Mouse (Mus musculus) gastrocnemius, postnatal 25 days (tissue): ENCODE measurements around the gene Ms4a4a. TPM values are rescaled to one million over a fixed set of nuclear protein-coding genes. Genes with fewer than 3 reads are reported as not detected.

Experiments
- DNase-seq: peaks from one replicate; pipeline ENCODE4 v3.0.0; 2022
- total RNA-seq, 2 experiments: library from RNA; stranded (reverse); gene quantifications; 1 replicate in 1 of 2; 2 replicates in 1 of 2; pipeline ENCODE4 v1.2.3; 2021

Ms4a4a gene
- total RNA-seq, 2 experiments from 2014 or later = 1.9 to 3.7 TPM

- no peak for DNase-seq
Observed at GRCm38 (mm10) chr19:11435058-11435834, 59.9 kb downstream of the Ms4a4a start.

Other genes with a start within 250 kb of the Ms4a4a start
- not detected for gene 1700017D01Rik, start 244.6 kb upstream of the Ms4a4a start, total RNA-seq
- gene 1700025F22Rik, start 210.2 kb upstream of the Ms4a4a start, total RNA-seq = not detected
- not detected for gene Ms4a13, start 178.8 kb upstream of the Ms4a4a start, total RNA-seq
- not detected for gene Ms4a12, start 143.1 kb upstream of the Ms4a4a start, total RNA-seq
- not detected for gene Ms4a1, start 109.3 kb upstream of the Ms4a4a start, total RNA-seq
- not detected for gene Ms4a5, start 91.7 kb upstream of the Ms4a4a start, total RNA-seq
- under 1 TPM; 0.10 to 0.13 TPM for gene Ms4a14, start 61.1 kb upstream of the Ms4a4a start, total RNA-seq
- under 1 TPM; 0.31 to 0.46 TPM for gene Ms4a7, start 39.4 kb upstream of the Ms4a4a start, total RNA-seq
- not detected for gene Ms4a4c, start 29.2 kb downstream of the Ms4a4a start, total RNA-seq
- gene Ms4a4b, start 68.0 kb downstream of the Ms4a4a start, total RNA-seq = under 1 TPM in 1 of 2 experiments, not detected in 1; 0.24 TPM
- gene Ms4a6c, start 93.8 kb downstream of the Ms4a4a start, total RNA-seq = 1 to 10 TPM; 1.9 to 2.8 TPM
- gene Gm8369, start 110.4 kb downstream of the Ms4a4a start, total RNA-seq = not detected
- gene Ms4a6b, start 141.0 kb downstream of the Ms4a4a start, total RNA-seq = 1 to 10 TPM; 1.9 to 4.3 TPM
- gene Ms4a4d, start 161.3 kb downstream of the Ms4a4a start, total RNA-seq = 1 to 10 TPM; 3.0 to 3.9 TPM
- 1 to 10 TPM; 2.0 to 2.5 TPM for gene Ms4a6d, start 229.3 kb downstream of the Ms4a4a start, total RNA-seq
- under 1 TPM; 0.10 to 0.21 TPM for gene Ms4a2, start 248.2 kb downstream of the Ms4a4a start, total RNA-seq